Mouse (Mus musculus) forebrain, embryonic 14.5 days (tissue): ENCODE measurements around the gene Zfhx3. TPM values are rescaled to one million over a fixed set of nuclear protein-coding genes. Genes with fewer than 3 reads are reported as not detected.
A peak's percentile ranks its signal among the peaks of the same experiment; 100 is the strongest.

Experiments
- ATAC-seq: fragments of 200-750 bp; cut with Nextera tagmentation; 2 replicates; pipeline ENCODE4 v1.8.0; 2017; ENCODE audit warnings: mild to moderate bottlenecking, moderate library complexity
- DNase-seq: peaks from one replicate; pipeline ENCODE4 v3.0.0-alpha.2; 2015; ENCODE audit warnings: low spot score
- H3K27ac ChIP-seq: fragments of 300-500 bp; sonication (generic); 2 replicates; pipeline ENCODE4 v1.5.1; 2014; ENCODE audit warnings: low read depth, mild to moderate bottlenecking, control low read depth, low read length, moderate library complexity
- H3K27me3 ChIP-seq: fragments of 300-500 bp; sonication (generic); replicated peaks from 2 replicates; pipeline ENCODE4 v1.6.1; 2014; ENCODE audit warnings: low read length, control low read depth, mixed read lengths; ENCODE audit not compliant: control insufficient read depth, insufficient read depth
- H3K36me3 ChIP-seq: fragments of 300-500 bp; sonication (generic); 2 replicates; pipeline ENCODE4 v1.6.1; 2014; ENCODE audit warnings: low read length, control low read depth; ENCODE audit not compliant: control insufficient read depth, insufficient read depth
- H3K4me1 ChIP-seq: fragments of 300-500 bp; sonication (generic); 2 replicates; pipeline ENCODE4 v1.6.1; 2014; ENCODE audit warnings: antibody characterized with exemption, low read length, control low read depth; ENCODE audit not compliant: control insufficient read depth, insufficient read depth
- H3K4me2 ChIP-seq: fragments of 300-500 bp; sonication (generic); 2 replicates; pipeline ENCODE4 v1.6.1; 2014; ENCODE audit warnings: mild to moderate bottlenecking, control low read depth, low read length
- H3K4me3 ChIP-seq: fragments of 300-500 bp; sonication (generic); 2 replicates; pipeline ENCODE4 v1.5.1; 2014; ENCODE audit warnings: low read depth, low read length, control low read depth
- H3K9ac ChIP-seq: fragments of 300-500 bp; sonication (generic); 2 replicates; pipeline ENCODE4 v1.6.1; 2014; ENCODE audit warnings: mild to moderate bottlenecking, low read length, control low read depth, moderate library complexity
- H3K9me3 ChIP-seq: fragments of 300-500 bp; sonication (generic); replicated peaks from 2 replicates; pipeline ENCODE4 v1.6.1; 2016; ENCODE audit warnings: low read length, control low read depth, mixed read lengths; ENCODE audit not compliant: control insufficient read depth
- WGBS: fragments of 180-500 bp; shearing (Covaris S2); extraction: QIAGEN DNeasy Blood & Tissue Kit; methylation state at CpG from one replicate; pipeline ENCODE4 v1.1.7; 2014; 5-methylcytosine and 5-hydroxymethylcytosine counted together
- polyA plus RNA-seq: library from polyadenylated mRNA; unstranded; fragments of >200 nt; fragmentation: Nextera tagmentation; extraction: Ambion mirVana; gene quantifications from 2 replicates; pipeline ENCODE4 v1.2.1, GENCODE M21; 2014

Zfhx3 gene
- polyA plus RNA-seq, 1 experiment from 2014 or later = 11.7 TPM

- no peak overlapping the region for H3K4me3 ChIP-seq
- no peak overlapping the region for H3K9ac ChIP-seq
- no peaks in the 10 kb centered on the region for H3K36me3 ChIP-seq
- no peaks in the 10 kb centered on the region for H3K27me3 ChIP-seq
- ATAC-seq (no peak), DNase-seq (no peak)
- H3K27ac ChIP-seq = no peak overlapping the region
- 94% methylated on average over 12 of the region's 12 CpGs for WGBS
- H3K4me1 ChIP-seq = no peaks in the 10 kb centered on the region
- H3K4me2 ChIP-seq = no peak overlapping the region
- H3K9me3 ChIP-seq = no peaks in the 10 kb centered on the region
Measured at GRCm38 (mm10) chr8:108061972-108062371, 119.5 kb downstream of the Zfhx3 start.

DNA sequence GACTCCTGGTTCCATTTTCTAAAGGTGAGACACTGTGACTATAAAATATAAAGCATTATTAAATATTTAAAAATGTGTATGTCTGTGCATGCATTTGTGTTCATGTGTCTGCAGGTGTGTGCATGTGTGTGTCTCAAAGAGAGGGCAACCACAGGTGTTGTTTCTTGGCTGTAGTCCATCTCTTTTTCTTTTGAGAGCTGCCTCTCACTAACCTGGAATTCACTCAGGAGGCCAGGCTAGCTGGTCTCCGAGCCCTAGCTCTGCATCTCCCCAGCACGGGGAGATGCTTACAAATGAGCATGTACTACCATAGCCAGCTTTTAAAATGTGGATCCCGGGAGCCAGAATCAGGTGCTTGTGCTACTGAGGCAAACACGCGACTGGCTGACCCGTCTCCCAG is 124.7 kb downstream of the Zfhx3 start:
- Histone ChIP-seq H3K27me3 (no peaks in the 10 kb centered on the region), H3K4me2 (no peak overlapping the region), H3K9me3 (no peaks in the 10 kb centered on the region), H3K4me1 (no peaks in the 10 kb centered on the region), H3K4me3 (no peak overlapping the region), H3K27ac (no peak overlapping the region), H3K9ac (no peak overlapping the region), H3K36me3 (no peaks in the 10 kb centered on the region)
- no peak for ATAC-seq
- 91% methylated on average over 6 of the region's 6 CpGs for WGBS
- no peak for DNase-seq

DNA sequence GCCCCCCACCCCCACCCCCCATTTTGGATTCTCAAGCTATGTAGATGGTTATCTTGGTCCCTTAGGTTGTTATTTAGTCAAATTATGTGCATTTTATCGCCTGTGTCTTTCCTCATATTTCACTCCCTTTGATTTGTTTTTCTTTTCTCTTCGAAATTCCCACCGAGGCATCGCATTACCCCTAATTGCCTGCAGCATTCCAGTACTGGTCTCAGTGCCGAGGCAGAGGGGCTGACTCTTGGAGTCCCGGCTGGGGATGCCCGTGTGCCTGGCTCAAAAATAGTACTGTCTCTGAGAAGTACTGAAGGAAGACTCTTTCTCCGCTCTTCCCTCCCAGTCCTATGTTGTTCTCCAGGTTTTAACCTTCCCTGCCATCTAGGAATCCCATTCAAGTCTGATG is 125.8 kb downstream of the Zfhx3 start:
- 45% methylated on average over 8 of the region's 8 CpGs for WGBS
- Histone ChIP-seq H3K27ac (no peak overlapping the region), H3K4me2 (no peak overlapping the region)

DNA sequence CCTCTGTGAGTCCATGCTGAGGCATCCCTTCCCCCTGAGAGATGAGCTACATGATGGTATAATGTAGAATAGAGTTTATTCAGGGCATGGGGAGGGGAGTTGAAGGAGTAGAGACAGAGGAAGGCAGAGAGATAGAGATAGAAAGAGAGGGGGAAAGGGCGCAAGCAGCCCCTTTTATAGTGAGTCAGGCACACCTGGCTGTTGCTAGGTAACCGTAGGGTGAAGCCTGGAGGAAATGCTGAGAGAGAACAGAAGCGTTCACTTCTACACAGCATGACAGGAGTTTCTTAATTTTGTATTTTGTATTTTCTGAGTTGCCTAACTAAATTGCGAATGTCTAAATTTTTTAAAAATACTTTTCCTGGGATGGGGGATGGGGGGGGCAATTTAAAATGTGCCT is 128.0 kb downstream of the Zfhx3 start:
- H3K4me2 ChIP-seq = no peak overlapping the region
- H3K9me3 ChIP-seq = no peaks in the 10 kb centered on the region
- H3K27ac ChIP-seq = no peak overlapping the region
- 74% methylated on average over 4 of the region's 4 CpGs for WGBS
- no peaks in the 10 kb centered on the region for H3K36me3 ChIP-seq
- ATAC-seq (no peak), DNase-seq (peak; percentile 27)
- H3K9ac ChIP-seq = no peak overlapping the region
- no peaks in the 10 kb centered on the region for H3K27me3 ChIP-seq
- no peaks in the 10 kb centered on the region for H3K4me1 ChIP-seq
- H3K4me3 ChIP-seq = no peak overlapping the region

More for the DNA sequence above, 125.8 kb downstream of the Zfhx3 start:
- Histone ChIP-seq H3K9me3 (no peaks in the 10 kb centered on the region), H3K36me3 (no peaks in the 10 kb centered on the region), H3K4me1 (no peaks in the 10 kb centered on the region), H3K9ac (no peak overlapping the region), H3K27me3 (no peaks in the 10 kb centered on the region), H3K4me3 (no peak overlapping the region)
- ATAC-seq (no peak), DNase-seq (no peak)

- Histone ChIP-seq H3K4me2 (no peak overlapping the region), H3K9me3 (no peaks in the 10 kb centered on the region), H3K36me3 (no peaks in the 10 kb centered on the region), H3K9ac (no peak overlapping the region), H3K27ac (no peak overlapping the region), H3K27me3 (no peaks in the 10 kb centered on the region), H3K4me3 (no peak overlapping the region), H3K4me1 (no peaks in the 10 kb centered on the region)
- no peak for ATAC-seq
- no peak for DNase-seq
- 53% methylated on average over 2 of the region's 2 CpGs for WGBS
Measured at GRCm38 (mm10) chr8:108072126-108072746, 129.8 kb downstream of the Zfhx3 start.

GRCm38 (mm10) chr8:108072853-108073252 is 130.4 kb downstream of the Zfhx3 start:
- Histone ChIP-seq H3K4me3 (no peak overlapping the region), H3K4me2 (no peak overlapping the region), H3K27ac (no peak overlapping the region), H3K36me3 (no peaks in the 10 kb centered on the region), H3K27me3 (no peaks in the 10 kb centered on the region), H3K9ac (no peak overlapping the region), H3K4me1 (no peaks in the 10 kb centered on the region), H3K9me3 (no peaks in the 10 kb centered on the region)
- DNase-seq = no peak
- WGBS = 92% methylated on average over 5 of the region's 5 CpGs
- ATAC-seq = no peak

DNA sequence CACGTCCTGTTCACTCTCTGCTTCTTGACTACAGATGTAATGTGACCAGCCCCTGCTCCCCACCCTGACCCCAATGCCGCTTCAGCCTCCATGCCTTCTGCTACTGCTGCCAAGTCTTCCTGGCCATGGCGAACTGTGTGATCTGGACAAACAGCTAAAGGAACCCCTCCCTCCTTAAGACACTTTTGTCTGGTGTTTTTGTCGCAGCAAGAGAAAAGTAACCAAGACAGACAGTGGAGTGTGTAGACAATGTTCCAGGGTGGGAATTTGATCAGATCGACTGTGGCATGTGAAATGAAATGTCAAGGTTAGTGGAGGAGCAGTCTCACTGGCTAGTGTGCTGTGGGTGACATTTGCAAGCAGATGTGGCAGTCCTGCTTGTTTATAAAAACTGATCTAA is 132.7 kb downstream of the Zfhx3 start:
- H3K9ac ChIP-seq = no peak overlapping the region
- WGBS = 78% methylated on average over 5 of the region's 5 CpGs
- no peaks in the 10 kb centered on the region for H3K36me3 ChIP-seq
- no peaks in the 10 kb centered on the region for H3K27me3 ChIP-seq
- H3K9me3 ChIP-seq = no peaks in the 10 kb centered on the region
- no peak for DNase-seq
- ATAC-seq = no peak
- no peak overlapping the region for H3K4me2 ChIP-seq
- H3K4me1 ChIP-seq = no peaks in the 10 kb centered on the region
- H3K27ac ChIP-seq = no peak overlapping the region
- no peak overlapping the region for H3K4me3 ChIP-seq

- DNase-seq = no peak
- Histone ChIP-seq H3K27me3 (no peaks in the 10 kb centered on the region), H3K4me2 (no peak overlapping the region), H3K9ac (no peak overlapping the region), H3K36me3 (no peaks in the 10 kb centered on the region), H3K27ac (no peak overlapping the region), H3K9me3 (no peaks in the 10 kb centered on the region), H3K4me3 (no peak overlapping the region), H3K4me1 (no peaks in the 10 kb centered on the region)
- whole genome bisulfite sequencing = 93% methylated on average over 4 of the region's 4 CpGs
- no peak for ATAC-seq
Measured at GRCm38 (mm10) chr8:108078726-108079125, 136.3 kb downstream of the Zfhx3 start.

- H3K9ac ChIP-seq = no peak overlapping the region
- DNase-seq (no peak), ATAC-seq (no peak)
- no peaks in the 10 kb centered on the region for H3K27me3 ChIP-seq
- no peaks in the 10 kb centered on the region for H3K36me3 ChIP-seq
- no peaks in the 10 kb centered on the region for H3K9me3 ChIP-seq
- H3K27ac ChIP-seq = no peak overlapping the region
- WGBS = 66% methylated on average over 4 of the region's 4 CpGs
- H3K4me2 ChIP-seq = no peak overlapping the region
- H3K4me1 ChIP-seq = no peaks in the 10 kb centered on the region
- H3K4me3 ChIP-seq = no peak overlapping the region
Measured at GRCm38 (mm10) chr8:108086913-108087312, 144.5 kb downstream of the Zfhx3 start.
